Mouse (Mus musculus) kidney, adult 18-20 months (tissue): Measurements from ENCODE around the gene Shcbp1l.
"Not testable (repeated sequence)": the region's sequence is repeated elsewhere in the genome, so short reads cannot be mapped to it uniquely, and the experiment has no call there.

Experiments used
- DNase-seq: peaks from one replicate; pipeline ENCODE4 v3.0.0; 2021

The Shcbp1l gene

DNA sequence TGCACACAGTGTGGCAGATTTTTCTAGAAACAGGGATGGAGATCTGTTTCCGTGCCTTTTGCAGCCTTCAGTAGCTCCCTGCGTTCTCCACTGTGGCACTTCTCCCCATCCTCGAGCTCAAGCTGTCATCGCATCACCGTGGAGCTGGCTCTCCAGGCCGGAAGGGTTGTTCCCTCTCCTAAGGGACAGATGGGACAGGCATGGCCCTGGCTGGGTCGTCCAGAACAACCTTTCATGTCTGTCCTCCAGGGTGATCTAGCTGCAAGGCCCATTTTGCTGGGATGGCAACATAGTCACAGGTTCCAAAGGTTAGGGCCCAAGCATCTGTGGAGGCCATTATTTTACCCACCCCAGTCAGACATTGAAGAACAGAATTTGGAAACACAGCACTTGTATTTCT, 6.2 kb downstream of the Shcbp1l start:
- no peak for DNase-seq

DNA sequence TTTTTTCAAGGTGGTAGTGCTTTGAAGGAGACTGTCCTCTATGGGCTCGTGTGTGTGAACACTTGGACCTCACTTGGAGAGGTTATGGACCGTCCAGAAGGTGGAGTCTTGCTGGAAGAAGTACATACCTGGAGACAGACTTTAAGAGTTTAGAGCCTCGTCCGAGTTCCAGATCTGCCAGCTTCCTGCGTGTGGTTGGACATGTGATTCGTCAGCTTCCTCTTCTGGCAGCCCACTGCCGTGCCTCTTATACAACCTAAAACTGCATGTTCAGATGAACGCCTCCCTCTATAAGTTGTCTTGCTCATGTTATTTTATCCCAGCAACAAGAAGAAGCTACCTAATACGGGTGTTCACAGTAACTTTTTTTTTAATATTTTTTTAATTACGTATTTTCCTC, 6.7 kb downstream of the Shcbp1l start:
- DNase-seq, result no peak

DNA sequence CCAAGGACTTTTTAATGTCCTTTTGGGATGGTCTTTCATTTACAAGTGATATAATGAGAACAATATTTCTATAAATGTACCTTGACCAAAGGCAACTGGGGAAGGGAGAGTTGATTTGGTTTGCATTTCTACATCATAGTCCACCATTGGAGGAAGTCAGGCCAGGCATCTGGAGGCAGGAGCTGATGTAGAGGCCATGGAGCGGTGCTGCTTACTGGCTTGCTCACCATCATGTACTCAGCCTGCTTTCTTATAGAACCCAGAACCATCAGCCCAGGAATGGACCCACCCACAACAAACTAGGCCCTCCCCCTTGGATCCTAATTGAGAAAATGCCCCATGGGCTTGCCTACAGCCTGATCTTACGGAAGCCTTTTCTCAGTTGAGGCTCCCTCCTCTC, 7.4 kb downstream of the Shcbp1l start:
- no peak for DNase-seq

DNA sequence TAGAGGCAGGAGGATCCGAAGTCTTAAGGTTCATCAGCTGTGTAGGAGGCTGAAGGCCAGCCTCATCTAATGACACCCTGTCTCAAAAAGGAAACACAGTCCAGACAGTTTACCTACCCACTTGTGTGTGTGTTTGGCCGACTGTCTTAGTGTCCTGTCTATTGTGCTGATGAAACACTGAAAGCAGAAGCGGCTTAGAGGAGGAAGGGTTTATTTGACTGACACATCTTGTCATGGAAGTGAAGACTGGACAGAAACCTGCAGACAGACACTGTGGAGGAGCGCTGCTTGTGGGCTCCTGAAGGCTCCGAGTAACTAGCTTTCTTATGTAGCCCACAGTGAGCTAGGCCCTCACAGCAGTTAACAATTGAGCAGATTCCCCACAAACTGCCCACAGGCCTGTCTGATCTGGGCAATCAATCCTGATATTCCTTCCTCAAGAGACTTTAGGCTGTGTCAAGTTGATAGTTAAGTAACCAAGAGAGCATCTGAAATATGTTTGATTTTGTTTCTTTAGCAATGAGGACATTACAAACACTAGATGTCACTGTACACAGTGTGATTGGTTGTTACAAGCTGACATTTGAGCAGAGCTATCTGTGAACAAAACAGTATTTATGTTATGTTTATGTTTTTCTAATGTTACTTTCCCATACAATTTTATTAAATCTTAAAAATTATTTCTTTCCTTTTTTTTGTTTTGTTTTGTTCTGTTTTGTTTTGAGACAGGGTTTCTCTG, 9.1 kb downstream of the Shcbp1l start:
- no peak for DNase-seq

DNA sequence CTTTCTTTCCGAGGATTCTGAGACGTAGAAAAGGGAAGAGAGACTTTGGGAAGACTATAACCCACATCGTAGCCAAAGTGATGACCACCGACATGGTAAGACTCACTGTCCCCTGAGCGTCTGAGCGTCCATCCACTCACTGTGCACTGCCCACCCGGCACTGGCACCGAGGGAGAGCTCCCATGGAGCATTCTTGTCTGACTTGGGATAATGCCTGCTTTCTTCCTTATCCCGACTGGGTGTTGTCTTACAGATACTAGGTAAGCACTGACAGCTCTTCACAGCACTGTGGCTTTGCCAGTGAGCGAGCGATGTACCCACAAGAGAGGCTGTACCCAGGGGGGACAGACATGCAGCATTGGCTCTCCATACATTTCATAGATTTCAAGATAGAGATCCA, 12.6 kb downstream of the Shcbp1l start:
- no peak for DNase-seq

DNA sequence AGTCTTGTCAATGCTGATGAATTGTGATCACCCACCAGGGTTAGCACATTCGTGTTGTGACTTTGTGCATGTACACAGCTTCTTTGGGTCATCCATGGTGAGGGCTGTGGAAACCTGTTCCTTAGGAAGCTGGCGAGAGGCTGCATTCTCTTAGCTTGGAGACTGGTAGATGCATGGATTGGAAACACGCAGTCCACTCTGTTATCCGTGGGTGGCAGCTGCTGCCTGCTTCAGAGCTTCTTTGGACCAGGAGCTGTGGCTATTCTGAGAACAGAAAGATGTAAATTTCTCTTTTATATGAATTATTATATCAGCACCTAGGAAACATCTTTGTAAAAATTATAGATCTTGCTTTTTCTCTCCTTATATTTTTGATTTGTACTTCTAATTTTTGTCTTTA, 15.8 kb downstream of the Shcbp1l start:
- DNase-seq, result no peak

DNA sequence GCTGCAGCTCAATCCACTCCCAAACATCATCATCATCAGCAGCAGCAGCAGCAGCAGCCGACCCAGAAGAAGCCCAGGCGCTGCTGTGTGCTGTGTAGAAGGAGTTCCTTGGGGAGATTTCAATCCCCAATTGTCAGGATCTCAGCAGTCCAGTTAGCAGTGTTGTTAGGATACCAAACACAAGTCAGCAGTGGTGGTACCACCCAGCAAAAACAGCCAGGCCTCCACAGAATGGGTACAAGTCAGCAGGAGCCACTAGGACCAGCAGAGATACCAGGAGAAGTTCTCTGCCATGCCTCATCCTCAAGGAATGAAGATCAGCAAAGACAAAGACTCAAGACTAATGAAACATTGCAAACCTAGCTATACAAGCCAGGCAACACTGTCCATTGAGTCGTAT, 16.7 kb downstream of the Shcbp1l start:
- DNase-seq, result no peak

DNA sequence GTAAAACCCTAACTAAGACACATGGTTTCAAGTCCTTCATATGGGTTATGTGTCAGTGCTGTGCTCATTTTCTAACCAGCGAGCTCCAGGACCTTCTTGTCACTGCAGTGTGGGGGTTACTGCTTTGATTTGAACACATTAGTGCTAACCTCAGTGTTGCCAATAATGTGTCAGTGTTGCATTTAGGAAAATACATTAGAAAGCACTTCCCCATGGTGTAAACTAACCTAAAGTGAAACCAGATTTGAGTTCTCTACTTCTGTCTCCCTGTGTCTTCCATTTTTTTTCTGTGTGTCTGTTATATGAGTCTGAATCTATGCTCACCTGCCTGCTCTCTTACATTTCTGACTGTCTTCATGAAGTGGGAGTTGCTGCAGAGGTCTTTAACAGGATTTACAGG, 18.1 kb downstream of the Shcbp1l start:
- no peak for DNase-seq

DNA sequence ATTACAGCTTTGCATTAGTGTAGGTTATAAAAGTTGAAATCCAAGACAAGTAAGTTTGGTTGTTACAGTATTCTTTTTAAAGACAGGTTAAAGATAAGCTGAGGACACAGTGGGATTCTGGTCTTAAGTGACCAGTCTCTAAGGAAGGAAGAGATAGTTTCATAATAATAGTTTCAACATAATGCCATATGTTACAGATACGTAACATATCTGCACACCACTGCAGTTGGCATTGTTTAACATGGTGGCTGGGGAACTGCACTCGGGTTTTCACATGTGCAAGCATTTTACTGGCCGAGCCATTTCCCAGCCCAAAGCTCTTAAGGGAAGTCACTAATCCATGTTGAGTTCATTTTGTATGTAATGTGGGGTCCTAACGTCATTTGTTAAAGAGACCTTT, 18.7 kb downstream of the Shcbp1l start:
- no peak for DNase-seq

DNA sequence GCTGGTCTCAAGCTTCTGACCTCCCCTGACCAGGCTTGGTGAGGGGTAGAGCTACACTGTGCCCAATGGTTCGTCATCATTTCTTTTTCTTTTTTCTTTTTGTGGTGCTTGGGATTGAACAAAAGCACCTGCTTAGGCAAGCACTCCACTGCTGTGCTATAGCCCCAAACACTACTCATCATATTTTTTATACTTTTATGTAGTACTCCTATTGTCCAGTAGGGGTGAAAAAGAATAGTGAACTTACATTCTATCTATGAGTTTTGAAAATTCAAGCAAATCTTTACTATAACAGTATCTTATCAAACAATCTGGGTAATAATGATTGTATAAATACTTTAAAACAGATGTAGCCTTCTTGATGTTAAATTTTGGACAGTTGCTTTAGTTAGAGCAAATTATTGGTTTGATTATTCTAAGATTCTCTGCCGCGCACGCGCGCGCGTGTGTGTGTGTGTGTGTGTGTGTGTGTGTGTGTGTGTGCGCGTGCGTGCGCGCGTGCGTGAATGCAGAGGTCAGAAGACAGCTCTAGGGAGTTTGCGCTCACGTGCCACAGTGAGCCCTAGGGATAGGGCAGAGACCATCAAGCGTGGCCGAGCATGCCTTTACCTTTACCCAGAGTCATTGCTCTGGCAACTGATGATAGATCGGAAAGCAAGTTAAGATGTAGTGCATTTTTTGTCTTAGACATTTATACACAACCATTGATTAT, 21.3 kb downstream of the Shcbp1l start:
- no peak for DNase-seq

DNA sequence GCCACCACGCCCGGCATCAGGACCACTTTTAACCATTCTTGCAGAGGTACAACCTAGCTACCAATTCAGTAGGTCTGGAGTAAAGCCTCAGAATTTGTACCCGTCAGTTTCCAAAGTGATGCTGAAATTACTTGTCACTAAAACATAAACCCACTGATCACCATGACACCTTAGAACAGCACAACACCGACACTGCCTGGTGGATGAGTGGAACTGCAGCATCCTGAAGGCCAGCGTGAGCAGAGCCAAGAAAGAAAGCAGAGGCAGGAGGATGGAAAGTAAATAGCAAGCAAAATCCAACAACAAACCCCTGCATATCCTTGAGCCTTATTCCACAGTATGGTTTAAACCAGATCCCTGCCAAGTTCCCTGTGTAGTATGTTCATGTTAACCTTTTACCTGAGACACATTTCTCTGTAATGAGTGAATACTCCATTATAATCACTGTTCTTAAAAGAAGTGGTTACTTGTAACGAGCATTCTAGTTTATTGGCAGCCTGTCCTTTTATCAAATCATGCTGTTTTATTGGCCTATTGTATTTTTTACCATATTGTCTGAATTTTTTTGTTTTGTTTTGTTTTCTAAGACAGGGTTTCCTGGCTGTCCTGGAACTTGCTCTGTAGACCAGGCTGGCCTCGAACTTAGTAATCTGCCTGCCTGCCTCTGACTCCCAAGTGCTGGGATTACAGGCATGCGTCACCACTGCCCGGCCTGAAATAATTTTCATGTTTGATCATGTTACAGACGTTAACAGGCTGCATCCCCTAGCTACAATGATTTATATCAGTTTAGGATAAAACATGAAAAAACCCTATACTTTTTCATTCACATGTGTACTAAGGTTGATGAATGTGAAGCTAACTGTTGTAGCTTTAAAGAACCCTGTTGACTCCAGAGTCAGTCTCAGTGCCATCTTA, 26.5 kb downstream of the Shcbp1l start:
- DNase-seq, result no peak

DNA sequence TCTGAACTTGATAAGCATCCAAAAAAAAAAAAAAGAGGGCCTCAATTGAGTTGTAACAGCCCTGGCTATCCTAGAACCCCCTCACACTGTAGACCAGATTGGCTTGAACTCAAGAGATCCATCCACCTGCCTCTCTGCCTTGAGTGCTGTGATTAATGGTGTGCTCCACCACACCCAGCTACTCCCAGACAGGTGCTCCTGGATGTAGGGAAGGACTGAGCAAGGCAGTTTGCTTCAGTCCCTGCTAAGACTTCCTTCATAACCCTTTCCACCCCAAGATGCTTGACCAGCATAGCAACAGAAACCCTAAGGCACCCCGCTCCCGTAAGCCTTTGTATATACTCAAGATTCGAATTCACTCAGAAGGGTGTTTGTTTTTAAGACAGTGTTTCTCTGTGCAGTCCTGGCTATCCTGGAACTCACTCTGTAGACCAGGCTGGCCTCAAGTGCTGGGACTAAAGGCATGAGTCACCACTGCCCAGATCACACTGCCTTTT, 28.2 kb downstream of the Shcbp1l start:
- no peak for DNase-seq

DNA sequence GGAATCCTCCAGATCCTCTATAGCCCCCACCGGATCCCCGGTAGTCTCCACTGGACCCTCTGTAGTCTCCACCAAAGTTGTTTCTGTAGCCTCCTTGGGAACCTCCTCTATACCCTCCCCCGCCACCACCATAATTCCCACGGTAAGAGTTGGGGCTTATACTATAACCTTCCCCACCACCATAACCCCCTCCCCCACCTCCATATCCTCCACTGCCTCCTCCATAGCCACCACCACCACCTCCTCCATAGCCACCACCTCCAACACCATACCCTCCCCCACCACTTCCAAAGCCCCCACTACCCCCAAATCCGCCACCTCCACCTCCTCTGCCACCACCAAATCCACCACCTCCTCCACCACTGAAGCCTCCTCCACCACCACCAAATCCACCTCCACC, 31.2 kb downstream of the Shcbp1l start:
- DNase-seq, result no peak

DNA sequence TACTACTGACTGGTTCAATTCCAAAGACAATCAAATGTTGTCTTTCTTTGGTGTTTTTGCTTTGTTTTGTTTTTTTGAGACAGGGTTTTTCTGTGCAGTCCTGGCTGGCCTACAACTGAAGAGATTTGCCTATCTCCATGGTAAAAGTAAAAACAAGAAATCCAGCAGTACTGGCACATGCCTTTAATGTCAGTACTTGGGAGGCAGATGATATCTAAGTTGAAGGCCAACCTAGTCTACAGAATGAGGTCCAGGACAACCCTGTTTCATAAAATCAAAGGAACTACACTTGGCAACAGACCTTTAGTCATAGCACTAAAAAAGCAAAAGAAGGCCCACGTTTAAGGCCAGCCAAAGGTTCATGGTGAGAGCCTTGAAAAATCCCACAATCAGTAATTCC, 36.8 kb downstream of the Shcbp1l start:
- DNase-seq, result no peak

DNA sequence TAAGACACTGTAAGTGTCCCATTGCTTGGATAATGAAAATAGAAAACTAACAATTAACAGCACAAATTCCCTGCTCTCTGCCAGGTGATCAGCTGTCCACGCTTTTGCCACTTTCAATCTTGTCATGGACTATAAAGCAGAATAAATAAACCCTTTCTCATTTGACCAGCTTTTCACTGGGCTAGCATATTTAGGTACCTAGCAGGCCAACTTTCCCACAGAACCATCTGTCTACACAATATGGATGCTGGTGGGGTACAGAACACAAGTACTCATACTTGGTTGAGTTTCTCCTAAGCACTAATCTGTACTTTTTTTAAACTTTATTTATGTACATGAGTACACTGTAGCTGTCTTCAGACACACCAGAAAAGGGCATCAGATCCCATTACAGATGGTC, 54.3 kb downstream of the Shcbp1l start:
- no peak for DNase-seq

DNA sequence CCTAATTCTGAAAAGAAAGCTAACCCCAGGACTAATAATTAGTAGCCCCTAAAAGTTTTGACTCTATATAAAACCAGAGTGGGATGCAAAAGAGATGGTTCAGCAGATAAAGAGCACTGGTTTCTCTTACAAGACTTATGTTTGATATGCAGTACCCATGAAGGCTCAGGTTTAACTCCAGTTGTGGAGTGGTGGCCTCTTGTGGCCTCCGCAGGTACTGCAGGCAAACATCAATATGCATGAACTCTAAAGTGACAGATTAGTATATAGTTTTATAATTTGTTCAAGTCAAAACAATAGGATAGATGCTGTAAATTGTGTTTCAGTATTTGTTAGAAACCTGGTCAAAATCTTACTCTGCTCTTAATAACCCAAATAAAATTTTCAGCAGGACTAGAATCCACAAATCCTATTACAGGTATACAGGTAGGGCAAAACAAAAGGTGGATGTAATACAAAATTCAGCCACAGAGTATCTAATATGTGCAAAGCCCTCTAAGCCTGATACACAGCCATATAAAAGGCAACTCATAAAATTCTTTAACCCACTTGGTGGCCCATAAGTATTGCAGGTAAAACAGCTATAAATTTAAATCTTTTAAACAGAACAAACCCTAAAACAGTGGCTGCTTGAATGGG, 55.5 kb downstream of the Shcbp1l start:
- peak; percentile 79 for DNase-seq

DNA sequence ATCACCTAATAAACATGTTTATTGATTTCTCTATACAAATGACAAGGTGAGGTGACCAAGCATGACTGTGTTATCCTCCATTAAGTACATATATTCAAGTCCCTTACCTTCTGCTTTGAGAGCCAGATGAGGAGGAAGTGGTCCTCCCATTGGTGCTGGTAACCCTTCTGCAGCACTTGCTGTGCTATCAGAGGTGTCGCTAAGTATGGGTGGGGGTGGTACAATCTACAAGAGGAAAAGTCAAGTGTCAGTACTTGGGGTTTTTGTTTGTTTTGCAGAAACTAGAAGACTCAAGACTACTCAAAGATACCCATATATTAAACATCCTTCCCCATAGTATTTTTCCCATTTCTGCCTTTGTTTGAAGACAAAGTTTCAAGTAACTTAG, 56.1 kb downstream of the Shcbp1l start:
- no peak for DNase-seq

DNA sequence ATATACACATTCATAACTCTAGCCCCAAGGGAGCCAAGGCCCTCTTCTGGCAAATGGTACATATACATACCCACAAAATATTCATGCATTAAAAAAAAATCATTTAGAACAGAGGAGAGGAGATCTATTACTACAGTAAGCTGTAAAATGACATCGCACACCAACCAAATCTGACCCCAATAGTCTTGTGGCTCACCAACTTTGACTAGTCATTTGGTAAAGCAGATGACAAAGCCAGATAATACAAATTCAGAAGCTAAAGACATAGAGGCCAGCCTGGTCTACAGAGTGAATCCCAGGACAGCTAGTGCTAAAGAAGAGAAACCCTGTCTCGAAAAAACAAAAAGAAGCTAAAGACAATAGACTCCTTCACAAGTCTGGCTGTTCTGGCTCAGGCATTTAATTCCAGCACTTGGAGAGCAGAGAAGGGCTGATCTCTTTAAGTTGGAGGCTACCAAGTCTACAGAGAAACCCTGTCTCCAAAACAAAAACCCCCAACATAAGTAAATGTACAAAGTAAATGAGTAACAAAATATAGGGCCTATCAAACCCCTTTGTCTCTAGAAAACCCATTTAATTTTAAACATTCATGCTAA, 60.3 kb downstream of the Shcbp1l start:
- no peak for DNase-seq

DNA sequence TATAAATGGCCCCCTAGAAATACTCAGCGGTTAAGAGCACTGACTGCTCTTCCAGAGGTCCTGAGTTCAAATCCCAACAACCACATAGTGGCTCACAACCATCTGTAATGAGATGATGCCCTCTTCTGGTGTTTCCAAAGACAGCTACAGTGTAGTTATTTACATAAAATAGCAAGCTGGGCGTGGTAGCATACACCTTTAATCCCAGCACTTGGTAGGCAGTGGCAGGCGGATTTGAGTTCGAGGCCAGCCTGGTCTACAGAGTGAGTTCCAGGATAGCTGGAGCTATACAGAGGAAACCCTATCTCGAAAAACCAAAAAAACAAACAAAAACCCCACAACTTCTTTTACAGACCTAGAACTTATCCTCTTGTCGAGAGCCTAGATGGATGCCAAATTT, 61.2 kb downstream of the Shcbp1l start:
- DNase-seq, result not testable (repeated sequence)

DNA sequence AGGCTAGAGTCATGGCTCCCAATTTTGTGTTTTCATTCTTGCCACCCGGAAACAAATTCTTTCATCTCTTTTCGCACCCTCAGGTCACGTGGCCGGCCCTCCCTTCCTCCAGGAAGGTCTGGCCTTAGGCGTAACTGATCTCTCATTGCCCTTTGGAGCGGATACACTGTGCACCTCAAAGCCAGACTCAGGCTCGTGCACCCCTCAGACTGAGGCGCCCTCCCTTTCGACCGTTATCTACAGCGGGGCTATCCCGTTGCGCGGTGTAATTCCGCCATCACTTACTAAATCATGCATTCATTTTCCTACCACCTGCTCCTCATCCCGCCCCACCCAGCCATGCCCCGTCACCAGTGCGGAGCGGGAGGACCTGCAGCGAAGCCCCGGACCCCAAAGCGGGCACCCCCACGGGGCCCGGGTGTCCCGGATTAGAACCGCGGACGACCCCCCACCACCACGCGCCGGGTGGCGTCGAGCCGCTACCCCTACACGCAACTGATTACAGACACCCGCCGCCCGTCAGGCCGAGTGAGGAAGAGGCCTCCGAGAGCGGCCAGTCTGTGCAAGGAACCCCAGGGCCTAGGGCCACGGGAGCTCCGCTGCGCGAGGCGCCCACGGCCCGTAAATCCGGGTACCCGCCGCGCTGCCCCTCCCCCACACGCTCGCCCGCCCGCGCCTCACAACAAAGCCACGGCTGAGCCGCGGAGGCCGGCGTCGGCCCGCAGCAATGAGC, 62.0 kb downstream of the Shcbp1l start:
- peak; percentile 71 for DNase-seq

DNA sequence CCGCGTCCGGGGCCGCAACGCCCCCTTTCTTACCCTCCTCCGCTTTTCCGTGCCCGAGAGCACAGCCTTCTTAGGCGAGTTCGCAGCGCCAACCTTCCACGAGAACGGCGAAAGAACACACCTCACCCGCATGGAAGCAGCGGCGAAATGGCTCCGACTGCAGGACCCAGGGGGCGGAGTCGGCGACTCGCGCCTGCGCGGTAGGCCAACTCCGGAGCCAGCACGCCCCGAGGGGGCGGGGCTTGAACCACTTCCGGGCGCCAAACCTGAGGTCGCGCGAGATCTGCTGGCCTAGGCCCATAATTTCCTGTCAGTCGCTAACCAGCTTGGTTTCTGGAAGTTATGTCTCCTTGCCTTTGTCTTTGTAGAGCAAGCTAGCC, 62.5 kb downstream of the Shcbp1l start, which contains the start of gene Dhx9:
Gene Dhx9, minus strand, starts transcription at position 161 of the 380 bp plus-strand sequence.
- DNase-seq, result peak; percentile 99

DNA sequence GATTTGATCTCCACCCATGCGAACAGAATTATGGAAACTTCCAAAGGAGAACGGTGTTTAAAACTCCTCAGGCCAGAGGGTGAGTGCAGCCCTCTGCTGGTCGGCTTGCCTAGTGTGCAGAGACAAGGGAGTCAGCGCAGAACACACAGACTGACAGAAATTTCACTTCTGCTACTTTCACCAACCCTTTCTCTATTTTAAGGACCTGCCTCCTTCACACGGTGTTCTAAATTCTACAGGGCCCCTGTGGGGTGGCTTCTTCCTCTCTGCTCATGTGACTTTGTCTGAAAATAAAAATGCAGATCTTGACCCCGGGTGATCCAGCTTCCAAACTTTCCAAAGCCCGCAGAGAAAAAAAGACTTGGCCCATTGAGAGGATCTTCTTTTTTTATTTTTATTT, 64.2 kb downstream of the Shcbp1l start:
- DNase-seq, result no peak
